Mouse (Mus musculus) kidney, adult 2 months (tissue): ENCODE measurements around the gene Fam163b. TPM values are rescaled to one million over a fixed set of nuclear protein-coding genes. Genes with fewer than 3 reads are reported as not detected.

Experiments
- DNase-seq: peaks from one replicate; pipeline ENCODE4 v3.0.0; 2021
- H3K27ac ChIP-seq: fragments of 200-500 bp; 2 replicates; pipeline ENCODE4 v1.5.1; 2012; ENCODE audit warnings: low read depth, low read length, control low read depth, inconsistent platforms; ENCODE audit not compliant: insufficient read depth
- H3K27me3 ChIP-seq: fragments of 200-500 bp; replicated peaks from 2 replicates; pipeline ENCODE4 v1.6.1; 2012; ENCODE audit warnings: mild to moderate bottlenecking, moderate library complexity, low read length, inconsistent platforms; ENCODE audit not compliant: control insufficient read depth, insufficient read depth
- H3K36me3 ChIP-seq: fragments of 200-500 bp; 2 replicates; pipeline ENCODE4 v1.6.1; 2012; ENCODE audit warnings: mild to moderate bottlenecking, moderate library complexity, low read length, inconsistent platforms; ENCODE audit not compliant: control insufficient read depth, insufficient read depth
- H3K4me1 ChIP-seq: fragments of 200-500 bp; 2 replicates; pipeline ENCODE4 v1.6.1; 2011; ENCODE audit warnings: low read length; ENCODE audit not compliant: control insufficient read depth, insufficient read depth
- H3K4me3 ChIP-seq: fragments of 200-500 bp; 2 replicates; pipeline ENCODE4 v1.5.1; 2011; ENCODE audit warnings: mild to moderate bottlenecking, low read depth, low read length, control low read depth; ENCODE audit not compliant: insufficient read depth
- CTCF ChIP-seq: fragments of 200-500 bp; conservative IDR thresholded peaks from 2 replicates; pipeline ENCODE4 v1.5.1; 2011; ENCODE audit warnings: low read depth, mild to moderate bottlenecking, control low read depth, low read length, moderate library complexity, mixed read lengths; ENCODE audit not compliant: insufficient read depth, insufficient read length
- POLR2A ChIP-seq: fragments of 200-500 bp; IDR thresholded peaks from one replicate; pipeline ENCODE4 v1.6.1; 2011; ENCODE audit warnings: low read depth, low read length, control low read depth
- WGBS: fragments of 180-500 bp; shearing (Covaris S2); methylation state at CpG from one replicate; pipeline ENCODE4 v1.1.7; 2018; 5-methylcytosine and 5-hydroxymethylcytosine counted together
- polyA plus RNA-seq: library from polyadenylated mRNA; depleted of rRNA; stranded (reverse); fragments of >200 nt; gene quantifications from 2 replicates; pipeline ENCODE4 v1.2.3, GENCODE M21; 2012

Gene Fam163b
- polyA plus RNA-seq, 1 experiment: 0.38 TPM

DNA sequence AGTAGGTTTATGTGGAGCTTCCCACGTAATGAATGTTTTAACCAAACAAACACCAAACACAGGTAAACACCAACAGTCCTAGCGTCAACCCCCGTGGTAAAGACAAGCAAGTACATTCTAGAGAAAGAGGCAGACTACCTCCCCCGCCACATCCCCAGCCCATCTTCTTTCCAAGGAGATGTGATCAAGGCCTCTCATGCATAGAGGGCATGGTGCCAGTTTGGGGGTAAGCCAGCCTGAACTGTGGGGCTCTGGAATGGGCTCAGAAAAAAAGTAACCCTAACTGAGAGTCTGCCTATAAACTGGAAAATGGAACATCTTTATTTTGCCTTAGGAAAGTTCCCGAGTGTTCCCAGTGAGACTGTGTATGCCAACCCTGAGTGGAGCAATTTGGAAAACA, 6.4 kb downstream of the Fam163b start:
- TF ChIP-seq CTCF: no peak
- TF ChIP-seq POLR2A: no peak
- no peak for DNase-seq
- no peak overlapping the region for H3K4me3 ChIP-seq
- H3K4me1 ChIP-seq: no peaks in the 10 kb centered on the region
- no peaks in the 10 kb centered on the region for H3K36me3 ChIP-seq
- 74% methylated on average over 5 of the region's 5 CpGs for WGBS
- H3K27me3 ChIP-seq: no peaks in the 10 kb centered on the region
- H3K27ac ChIP-seq: no peak overlapping the region

DNA sequence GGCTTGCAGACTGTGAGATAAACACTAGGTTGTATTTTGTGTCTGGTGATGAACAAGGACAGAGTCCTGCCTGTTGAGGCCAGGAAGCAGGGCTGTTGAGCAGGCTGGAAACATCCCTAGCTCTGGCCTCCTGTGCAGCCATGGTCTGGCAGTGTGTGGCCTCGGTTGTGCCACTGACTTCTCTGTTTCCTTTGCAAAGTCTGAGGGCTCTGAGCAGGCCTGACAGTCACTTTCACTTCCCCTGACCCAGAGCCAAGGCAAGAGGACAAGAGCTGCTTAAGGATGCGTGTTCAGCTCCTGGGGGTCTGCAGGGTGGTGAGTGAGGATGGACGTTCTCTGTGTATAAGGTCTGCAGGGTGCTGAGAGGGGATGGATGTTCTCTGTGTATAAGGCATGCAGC, 13.3 kb downstream of the Fam163b start:
- Histone ChIP-seq H3K4me1 (no peaks in the 10 kb centered on the region), H3K27ac (no peak overlapping the region), H3K36me3 (no peaks in the 10 kb centered on the region), H3K4me3 (no peak overlapping the region), H3K27me3 (no peaks in the 10 kb centered on the region)
- 48% methylated on average over 3 of the region's 3 CpGs for WGBS
- TF ChIP-seq CTCF (no peak), POLR2A (no peak)
- DNase-seq: no peak

- TF ChIP-seq CTCF (no peak), POLR2A (no peak)
- 80% methylated on average over 4 of the region's 4 CpGs for WGBS
- Histone ChIP-seq H3K4me1 (no peaks in the 10 kb centered on the region), H3K36me3 (no peaks in the 10 kb centered on the region), H3K4me3 (no peak overlapping the region), H3K27ac (no peak overlapping the region), H3K27me3 (no peaks in the 10 kb centered on the region)
- no peak for DNase-seq
Observed at GRCm38 (mm10) chr2:27126496-27126895, 15.8 kb downstream of the Fam163b start.

GRCm38 (mm10) chr2:27125979-27126378, 16.3 kb downstream of the Fam163b start:
- no peaks in the 10 kb centered on the region for H3K36me3 ChIP-seq
- H3K4me1 ChIP-seq: no peaks in the 10 kb centered on the region
- peak; percentile 40 for DNase-seq
- H3K27ac ChIP-seq: no peak overlapping the region
- H3K4me3 ChIP-seq: no peak overlapping the region
- 40% methylated on average over 10 of the region's 10 CpGs for WGBS
- no peaks in the 10 kb centered on the region for H3K27me3 ChIP-seq
- TF ChIP-seq POLR2A: no peak
- peak; percentile 83 for TF ChIP-seq CTCF

- Histone ChIP-seq H3K36me3 (no peaks in the 10 kb centered on the region), H3K4me1 (no peaks in the 10 kb centered on the region), H3K27me3 (no peaks in the 10 kb centered on the region), H3K27ac (no peak overlapping the region), H3K4me3 (no peak overlapping the region)
- no peak for TF ChIP-seq POLR2A
- TF ChIP-seq CTCF: no peak
- WGBS: 97% methylated on average over 4 of the region's 4 CpGs
- no peak for DNase-seq
Observed at GRCm38 (mm10) chr2:27123121-27123520, 19.2 kb downstream of the Fam163b start.

- no peak for DNase-seq
- H3K36me3 ChIP-seq: no peaks in the 10 kb centered on the region
- H3K27me3 ChIP-seq: no peaks in the 10 kb centered on the region
- H3K4me1 ChIP-seq: no peaks in the 10 kb centered on the region
- 73% methylated on average over 9 of the region's 9 CpGs for WGBS
- no peak overlapping the region for H3K27ac ChIP-seq
- TF ChIP-seq POLR2A (no peak), CTCF (no peak)
- no peak overlapping the region for H3K4me3 ChIP-seq
Observed at GRCm38 (mm10) chr2:27122578-27122977, 19.7 kb downstream of the Fam163b start.

GRCm38 (mm10) chr2:27121626-27122355, 20.5 kb downstream of the Fam163b start:
- Histone ChIP-seq H3K4me1 (no peaks in the 10 kb centered on the region), H3K36me3 (no peaks in the 10 kb centered on the region), H3K27ac (no peak overlapping the region), H3K27me3 (no peaks in the 10 kb centered on the region), H3K4me3 (no peak overlapping the region)
- no peak for DNase-seq
- WGBS: 13% methylated on average over 9 of the region's 9 CpGs
- TF ChIP-seq POLR2A (no peak), CTCF (no peak)
